Mouse (Mus musculus) layer of hippocampus, adult 11-12 months (tissue): Measurements from ENCODE around the gene Rcor3.

Experiments
- DNase-seq: peaks from one replicate; pipeline ENCODE4 v3.0.0; 2022; ENCODE audit warnings: low spot score

Rcor3 gene

DNA sequence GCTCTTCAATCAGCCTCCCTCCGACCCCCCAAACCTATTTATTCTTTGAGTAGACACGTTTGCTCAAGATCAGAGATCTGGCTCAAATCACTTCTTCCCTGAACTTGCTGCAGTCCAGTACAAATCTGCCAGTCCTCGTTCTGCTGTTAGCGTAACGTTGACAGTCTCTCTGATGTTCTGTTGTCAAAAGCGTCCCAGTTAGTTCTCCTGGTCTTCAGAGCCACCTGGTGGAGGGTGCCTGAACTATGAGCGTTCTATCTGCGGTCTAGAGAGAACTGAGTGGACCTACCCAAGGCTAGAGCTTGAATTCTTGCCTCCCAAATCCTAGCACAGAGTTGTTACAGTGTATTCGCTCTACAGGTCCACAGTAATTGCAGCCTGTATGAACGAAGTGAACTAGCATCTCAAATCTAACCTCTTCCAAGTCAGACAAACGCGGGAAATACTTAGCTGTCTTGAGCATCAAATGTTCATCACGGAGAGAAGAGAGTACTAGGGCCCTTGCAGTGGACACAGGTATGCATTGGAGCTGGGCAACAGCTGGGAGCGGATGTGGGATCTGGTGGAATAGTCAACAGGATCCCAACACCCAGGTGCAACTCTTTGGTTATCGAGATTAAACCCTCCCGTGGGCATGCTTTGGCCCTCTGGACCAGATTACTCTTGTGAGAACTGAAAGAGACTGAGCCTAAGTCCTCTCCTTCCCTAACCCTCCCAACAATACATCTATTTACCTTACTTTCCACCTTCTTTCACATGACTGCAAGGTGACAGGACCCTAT lies 44.8 kb downstream of the Rcor3 start:
- peak; percentile 94 for DNase-seq

DNA sequence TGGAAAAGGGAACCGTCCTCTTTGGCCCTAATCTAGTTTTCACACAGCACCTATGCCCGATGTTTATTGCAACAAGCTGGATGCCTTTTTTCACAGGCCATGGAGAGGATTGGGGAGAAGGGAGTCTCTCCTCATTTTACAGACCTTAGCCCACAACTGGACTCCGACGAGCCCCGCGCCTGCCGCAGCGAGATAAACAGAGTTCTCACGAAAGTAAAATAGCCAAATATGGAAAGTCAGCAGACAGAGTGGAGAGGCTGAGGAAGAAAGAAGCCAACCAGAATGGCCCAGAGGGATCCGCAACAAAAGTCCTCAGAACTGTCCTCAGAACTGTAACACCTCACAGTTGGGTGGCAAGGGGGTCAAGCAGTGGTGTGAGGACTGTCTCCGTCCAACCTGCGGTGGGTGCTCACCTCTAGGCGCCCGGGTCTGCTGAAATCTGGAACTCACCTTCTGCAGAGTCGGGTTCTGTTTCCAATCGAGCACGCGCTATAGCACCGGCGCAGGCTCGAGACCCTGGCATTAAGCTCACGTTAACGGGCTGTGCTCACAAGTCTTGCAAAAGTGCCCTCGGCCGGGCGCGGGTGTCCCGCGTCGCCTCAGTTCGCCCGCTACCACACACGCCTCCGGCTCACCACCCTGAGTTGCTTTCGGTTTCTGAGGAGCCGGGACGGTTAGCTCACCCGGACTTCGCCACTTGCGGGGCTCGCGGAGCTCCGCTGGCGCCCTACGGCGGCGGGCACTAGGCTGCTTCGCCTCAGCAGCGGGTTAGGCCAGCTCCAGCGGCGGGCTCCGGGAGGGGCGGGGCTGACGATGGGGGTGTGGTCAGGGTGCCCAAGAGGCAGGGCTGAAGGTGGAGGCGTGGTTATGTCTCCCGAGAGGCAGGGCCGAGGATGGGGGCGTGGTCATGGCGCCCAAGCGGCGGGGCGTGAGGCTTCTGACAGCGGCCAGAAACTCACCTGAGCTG lies 45.8 kb downstream of the Rcor3 start, which contains the start of gene Traf5:
Gene Traf5, minus strand, starts transcription at position 754 of the 967 bp plus-strand sequence.
- DNase-seq = peak; percentile 94

DNA sequence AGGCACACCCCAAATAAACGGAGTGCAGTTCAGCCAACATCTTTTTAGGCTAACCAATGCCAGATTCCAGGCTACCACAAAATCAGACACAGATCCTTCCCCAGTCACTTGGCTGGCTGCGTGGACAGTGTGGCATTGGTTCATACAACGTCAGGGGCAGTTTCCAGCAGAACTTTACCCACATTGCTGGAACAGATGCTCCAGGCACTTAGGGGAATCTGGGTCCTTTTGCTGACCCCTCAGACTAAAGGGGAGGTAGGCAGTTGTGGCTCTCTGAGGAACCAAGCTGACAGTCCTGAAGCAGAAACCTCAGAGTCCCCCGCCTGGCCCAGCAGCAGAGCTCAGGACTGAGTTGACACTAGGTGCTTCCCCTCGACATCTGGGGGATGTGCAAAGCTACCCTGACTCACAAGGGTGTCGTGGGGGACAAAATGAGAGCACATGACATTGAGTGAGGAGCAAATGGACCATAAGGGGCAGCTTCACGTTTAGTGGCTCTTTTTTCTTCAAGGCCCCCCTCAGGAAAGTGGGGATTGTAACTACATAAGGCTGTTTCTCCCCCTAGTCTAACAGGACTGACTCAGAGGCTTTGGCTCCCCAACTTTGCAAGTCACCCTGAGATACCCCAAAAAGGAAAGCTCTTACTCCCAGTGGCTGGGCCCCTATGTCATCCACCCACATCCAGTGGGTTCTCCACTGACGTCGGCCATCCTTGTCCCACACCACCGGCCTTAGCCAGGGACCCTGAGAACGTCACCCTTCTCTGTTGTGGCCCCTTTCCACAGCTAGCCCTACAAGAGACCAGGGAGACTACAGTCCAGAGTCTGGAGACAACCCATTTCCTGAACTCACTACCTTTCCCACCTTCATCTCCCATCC lies 46.9 kb downstream of the Rcor3 start:
- DNase-seq = no peak

DNA sequence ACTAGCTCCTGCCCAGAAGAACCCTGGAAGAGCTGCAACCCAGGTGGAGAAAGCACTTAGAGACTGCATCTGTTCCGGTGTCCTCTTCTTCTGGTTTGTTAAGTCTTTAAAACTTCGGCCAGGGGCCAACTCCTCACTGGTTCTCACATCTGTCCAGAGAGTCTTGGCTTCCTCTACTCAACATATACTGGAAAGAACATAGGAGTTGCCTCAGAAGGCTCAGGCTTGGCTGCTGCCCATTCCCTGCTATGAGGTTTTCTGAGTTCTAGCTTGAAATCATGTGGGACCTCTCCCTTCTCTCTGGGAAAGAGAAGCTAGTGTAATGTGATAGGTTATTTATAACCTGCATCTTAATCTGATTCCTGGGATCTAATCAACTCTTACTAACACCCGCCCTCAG lies 47.6 kb downstream of the Rcor3 start:
- DNase-seq = no peak

DNA sequence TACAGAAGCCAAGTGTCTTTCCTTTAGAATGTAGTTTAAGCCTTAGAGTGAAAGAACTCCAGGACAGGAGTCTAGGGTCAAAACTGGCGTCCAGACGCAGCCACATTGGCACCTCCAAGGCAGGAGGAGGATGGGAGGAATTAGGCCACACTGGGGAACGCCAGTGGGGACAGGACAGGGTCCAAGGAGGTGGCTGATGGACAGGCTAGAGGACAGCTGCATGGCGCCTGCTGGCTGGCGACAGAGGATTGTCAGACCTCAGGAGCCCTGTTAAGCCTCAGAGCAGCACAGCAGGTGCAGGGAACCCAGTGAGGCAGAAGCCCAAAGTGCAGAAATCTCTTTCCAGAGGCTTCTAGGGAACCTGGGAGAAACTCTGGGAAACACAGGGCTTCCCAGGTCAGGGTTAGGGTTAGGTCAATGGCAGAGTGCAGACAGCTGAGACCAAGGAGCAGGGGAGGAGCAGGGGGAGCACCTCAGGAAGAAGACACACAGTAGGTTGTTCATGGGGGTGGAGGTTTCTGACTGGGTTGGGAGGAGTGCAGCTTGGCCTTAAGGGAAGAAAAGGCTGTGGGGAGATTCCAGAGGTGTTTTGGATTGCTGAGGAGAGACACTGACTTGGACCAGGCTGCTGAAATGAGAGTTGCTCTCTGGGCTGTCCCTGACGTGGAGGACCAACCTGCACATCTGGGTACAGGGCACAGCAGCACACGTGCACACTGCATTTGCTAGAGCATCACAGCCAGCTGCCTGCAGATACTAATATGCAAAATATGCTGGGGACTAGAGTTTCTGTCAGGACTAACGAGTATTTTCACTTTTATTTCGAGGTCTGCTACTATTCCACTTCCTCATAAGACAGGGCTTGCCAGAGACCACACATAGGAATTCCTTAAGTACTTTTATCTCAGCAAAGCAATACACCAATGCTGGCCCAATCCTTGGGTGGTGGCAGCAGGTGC lies 48.4 kb downstream of the Rcor3 start:
- no peak for DNase-seq

DNA sequence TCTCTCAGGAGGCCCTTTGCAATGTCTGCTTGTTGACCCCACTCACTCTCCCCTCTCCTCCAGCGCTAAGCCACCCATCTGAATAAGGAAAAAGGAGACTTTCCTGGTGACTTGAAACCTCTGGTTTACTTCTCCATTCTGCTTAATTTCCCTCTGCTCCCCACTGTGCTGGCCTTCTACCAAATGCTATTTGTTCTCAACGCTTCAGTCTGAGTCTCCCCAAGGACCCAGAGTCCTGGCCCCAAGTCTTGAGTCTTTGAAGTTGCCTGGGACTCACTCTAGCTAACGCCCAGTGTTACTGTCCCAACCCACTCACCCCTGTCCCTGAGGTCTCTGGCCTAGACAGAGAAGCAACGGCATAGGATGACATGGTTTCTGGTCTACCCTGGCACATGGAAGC lies 49.9 kb downstream of the Rcor3 start:
- DNase-seq = no peak

DNA sequence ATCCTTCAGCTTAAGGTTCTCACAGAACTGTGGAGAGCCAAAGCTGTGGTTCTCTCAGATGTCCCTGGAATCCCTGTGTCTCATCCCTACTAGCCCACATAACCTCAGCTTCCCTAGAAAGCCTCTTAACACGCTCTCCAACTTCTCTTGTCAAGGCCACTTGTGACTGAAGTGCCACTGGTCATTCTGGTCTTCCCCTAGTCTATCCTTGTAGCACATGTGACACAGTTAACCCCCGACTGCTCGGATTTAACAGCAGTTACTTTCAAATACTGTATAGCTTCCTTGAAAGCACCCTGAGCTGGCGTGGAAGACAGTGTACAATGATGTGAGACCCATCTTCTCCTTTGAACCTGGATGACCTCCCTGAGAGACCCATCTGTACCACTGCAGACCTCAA lies 50.8 kb downstream of the Rcor3 start:
- no peak for DNase-seq

DNA sequence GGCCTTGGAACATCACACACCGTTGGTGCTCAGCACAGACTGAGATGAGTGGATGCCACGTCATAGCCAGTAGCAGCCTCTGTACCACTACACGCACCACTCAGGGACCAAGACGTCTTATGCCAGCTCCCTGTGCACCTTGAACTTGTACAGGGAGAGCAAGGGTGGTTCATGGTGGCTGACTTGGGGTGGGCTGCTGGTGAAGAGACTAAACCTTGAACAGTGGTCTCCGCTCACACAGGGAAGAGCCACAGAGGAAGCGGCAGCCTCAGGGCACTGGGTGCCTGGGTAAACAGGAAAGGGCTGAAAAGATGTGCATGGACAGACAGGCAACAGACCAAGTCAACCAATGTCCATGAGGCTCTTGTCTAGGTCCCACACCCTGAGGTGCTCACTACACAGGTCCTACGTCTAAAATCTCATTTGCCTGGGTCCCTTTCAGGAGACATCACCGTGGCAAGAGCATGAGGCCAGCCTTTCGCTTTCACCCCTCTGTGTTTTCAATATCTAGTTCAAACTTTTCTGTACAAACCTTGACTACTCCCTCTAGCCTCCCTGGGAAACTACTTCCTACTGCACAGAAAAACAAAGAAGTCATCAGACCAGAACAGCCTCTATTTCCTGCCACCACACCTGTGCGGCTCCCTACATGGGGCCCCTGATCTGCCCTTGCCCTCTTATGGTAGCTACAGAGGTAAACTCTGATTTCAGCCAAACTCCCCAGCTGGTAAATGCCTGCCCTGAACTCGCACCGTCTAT lies 51.4 kb downstream of the Rcor3 start:
- no peak for DNase-seq

DNA sequence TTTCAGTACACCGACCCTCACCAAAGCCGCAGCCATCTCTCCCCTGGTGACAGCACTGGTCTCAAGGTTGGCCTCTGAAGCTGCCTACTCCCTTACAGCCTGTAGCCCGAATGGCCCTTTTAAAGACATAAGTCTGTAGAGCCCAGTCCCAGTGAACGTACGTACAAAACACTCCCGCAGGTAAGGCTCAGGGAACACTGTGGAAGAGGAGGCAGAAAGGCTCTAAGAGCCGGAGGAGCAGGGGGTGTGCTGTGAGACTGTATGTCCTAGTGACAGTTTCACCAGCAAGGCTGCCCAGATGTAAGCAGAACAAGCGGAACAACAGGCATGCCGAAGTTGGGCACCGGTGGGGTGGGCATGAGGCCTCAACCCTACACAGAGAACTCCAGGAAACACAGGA lies 52.6 kb downstream of the Rcor3 start:
- DNase-seq = no peak

DNA sequence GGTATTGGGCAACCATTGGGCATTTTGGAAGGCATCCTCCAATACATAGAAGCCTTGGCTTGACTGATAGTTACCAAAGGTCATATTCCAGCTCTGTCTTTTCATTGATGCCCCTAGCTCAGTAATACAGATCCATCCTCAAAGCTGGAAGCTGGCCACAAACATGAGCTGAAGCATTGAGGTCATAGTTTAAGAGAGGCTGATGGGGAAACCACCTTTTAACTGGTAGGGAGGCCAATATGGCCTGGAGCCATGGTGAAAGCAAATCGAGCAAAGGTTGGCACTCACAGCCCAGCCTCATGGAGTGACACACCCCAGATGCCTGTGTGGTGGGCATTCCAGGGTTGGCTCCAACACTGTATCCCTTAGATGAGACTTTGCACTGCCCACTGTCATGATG lies 55.2 kb downstream of the Rcor3 start:
- no peak for DNase-seq

DNA sequence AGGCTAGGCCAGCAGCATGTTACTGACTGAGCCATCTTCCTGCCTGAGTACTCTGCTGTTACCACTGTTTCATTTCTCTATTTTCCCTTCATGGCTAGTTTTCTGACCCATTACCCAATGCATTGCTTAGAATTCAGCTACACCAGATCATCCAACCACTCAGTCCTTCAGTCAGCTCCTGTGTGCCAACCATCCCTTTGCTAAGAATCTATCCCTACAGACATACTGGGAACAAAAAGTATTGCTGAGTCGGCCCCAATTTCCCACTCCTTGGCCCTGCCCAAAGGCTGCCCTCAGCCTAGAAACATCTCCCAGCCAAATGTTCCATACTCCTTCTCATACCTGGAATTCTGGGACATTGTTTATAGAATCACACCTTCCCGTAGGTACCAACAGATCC lies 56.7 kb downstream of the Rcor3 start:
- no peak for DNase-seq

DNA sequence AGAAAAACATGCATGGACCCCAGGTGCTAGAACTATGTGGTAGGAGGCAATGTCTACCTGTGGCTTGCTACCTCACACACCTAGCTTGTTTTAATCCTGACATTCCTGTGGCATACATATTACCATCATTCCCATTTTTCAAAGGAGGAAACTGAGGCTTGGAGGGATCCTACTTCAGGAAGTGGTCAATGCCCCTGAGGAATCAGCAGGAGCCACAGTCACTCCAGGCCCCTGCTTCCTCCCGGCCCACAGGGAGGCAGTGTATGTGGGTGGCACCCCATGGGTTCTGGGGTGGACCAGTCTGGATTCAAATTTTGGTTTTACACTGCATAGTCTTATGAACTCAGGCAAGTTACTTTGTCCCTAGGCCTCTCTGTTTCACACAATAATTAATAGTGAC lies 58.7 kb downstream of the Rcor3 start:
- no peak for DNase-seq

DNA sequence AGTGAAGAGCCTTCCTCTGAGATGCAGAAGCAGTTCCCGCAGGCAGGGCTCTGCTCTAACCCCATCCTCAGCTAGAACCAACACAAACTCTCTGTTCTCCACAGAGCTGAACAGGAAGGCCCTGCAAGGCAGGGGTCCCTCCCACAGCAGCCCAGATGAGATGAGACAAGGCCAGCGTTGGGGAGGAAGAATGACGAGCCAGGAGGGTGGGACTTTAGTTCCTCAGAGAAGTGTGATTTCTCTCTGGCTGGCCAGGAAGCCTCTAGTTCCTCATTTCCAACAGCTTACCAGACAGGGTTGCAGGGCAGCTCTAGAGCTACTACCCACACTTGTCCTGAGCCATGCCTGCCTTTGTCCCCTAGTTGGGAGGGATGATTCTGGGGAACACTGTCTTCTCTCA lies 59.5 kb downstream of the Rcor3 start:
- DNase-seq = peak; percentile 56

DNA sequence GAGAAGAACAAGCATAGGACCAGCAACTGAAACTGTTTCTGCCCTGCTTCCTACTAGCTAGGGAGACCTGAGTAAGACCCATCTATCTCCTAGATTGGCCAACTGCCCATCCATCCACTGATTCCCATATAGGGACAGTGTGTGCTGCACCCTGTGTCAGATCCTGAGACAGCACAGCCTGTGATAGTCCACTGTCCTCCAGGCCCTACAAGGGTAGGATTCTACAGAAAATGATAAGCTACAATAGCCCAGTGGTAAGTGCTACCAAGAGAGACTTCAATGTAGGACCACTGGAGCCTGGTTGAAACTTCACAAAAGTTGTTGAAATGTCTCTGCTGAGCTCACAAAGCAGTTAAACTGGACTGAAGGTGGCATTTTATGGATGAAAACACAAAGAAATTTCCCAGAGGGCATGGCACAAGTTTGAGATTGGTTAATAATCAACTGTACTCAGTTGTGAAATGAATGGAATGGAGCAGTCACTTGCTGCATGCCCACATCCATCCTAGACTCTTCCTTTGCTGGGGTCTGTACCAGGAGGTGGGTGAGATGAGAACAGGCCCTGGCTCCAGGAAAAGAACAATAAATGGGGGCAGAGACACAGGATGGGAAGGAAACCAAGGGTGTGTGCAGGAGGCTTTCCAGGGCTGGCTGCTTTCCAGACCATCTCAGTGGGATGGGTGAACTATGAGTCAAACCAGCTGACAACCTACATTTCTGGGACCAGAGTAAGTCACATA lies 60.9 kb downstream of the Rcor3 start:
- DNase-seq = no peak

DNA sequence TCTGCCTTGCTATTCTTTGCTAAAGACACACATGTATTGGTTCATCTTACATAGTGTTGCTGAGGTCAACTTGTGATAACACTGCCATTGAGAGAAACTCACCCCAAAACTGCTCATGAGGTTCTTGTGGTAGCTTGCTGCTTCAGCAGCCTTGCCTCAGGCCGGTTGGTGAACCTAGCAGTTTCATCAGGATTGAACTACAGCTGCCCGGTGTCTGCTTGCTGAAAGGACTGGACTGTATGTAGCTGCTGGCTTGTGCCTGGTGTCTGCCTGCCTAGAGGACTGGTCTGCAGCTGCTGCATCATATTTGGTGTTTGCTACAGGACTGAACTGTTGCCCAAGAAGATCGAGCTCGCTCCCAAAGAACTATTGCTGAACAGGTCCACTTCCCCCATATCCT lies 61.8 kb downstream of the Rcor3 start:
- DNase-seq = no peak

DNA sequence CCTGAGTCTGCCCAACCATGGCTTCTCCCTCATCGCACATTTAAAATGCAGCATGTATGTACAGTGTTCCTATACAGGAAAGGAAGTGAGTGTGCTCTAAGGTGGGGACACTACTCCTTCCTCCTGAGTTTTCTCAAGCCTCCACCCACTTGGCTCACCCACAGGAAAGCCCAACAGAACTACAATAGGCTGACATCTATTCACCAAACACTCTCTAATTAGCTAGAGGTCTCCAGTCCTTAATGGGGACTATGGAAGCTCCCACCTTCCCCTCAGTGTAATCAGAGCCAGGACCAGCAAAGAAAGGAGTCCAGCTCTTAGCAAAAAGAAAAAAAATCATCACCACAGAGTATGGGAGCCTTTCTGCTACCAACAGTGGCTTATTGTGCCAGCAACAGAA lies 63.0 kb downstream of the Rcor3 start:
- DNase-seq = no peak

DNA sequence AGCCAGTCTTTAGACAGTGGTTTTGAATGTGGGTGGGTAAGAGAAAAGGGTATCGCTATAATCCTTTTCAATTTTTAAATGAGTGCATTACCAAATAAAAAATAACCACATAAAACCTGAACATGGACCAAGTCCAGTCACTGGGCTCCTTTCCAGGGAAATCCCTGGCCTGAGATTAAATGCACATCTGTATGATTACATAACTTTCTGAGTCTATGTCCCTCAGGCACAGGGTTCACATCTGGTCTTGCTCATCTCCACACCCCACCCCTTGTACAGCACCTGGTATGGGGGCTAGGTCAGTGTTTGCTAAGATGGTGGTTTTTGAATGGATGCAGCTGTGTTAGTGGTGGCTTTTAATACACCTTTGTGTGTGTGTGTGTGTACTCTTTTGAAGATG lies 65.4 kb downstream of the Rcor3 start:
- no peak for DNase-seq

DNA sequence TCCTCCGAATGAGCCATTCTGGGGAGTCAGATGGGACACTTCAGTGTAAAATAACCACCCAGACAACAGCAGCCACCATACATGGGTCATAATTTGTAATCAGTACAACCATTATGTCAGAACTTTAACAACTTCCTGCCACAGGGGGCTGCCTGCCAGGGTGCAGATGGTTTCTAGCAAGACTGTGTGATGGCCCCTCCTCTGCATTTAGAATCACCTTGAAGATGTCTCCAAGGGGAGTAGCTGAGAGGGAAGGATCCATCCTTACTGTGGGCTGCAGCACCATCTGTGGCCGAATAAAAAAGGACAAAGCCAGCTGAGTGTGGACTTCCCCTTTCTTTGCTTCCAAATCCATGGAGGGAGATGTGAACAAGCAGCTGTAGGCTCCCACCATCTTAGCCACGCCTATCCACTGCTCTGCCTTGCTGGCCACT lies 67.2 kb downstream of the Rcor3 start:
- DNase-seq = no peak

DNA sequence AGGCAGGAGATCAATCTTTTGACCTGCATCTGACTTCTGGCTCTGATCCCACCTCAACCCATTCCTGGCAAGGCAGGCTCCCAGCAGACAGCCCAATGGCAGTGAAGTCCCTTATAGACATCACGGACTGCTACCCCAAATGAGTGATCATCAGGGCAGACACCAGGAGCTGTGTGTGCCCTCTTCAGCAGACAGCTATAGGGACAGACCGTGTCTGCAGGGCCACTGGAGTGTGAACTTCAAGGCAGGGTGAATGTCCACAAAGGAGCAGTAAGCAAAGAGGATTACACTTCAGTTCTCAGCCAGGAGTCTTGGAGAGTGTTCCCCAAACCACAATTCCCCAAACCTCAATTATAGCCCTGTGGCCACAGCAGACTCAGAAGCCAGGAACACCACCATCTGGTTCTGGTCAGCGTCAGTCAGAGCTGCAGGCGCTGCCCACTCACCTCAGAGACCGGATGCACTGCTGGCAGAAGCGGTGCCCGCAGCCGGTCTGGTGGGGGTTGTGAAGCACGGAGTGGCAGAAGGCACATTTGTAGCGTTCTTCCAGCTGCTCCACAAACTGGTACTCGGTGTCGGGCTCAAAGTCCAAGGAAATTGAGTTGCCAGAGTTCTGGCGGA lies 67.8 kb downstream of the Rcor3 start:
- DNase-seq = no peak
